Mouse (Mus musculus): ENCODE measurements around the gene Sec63. TPM values are rescaled to one million over a fixed set of nuclear protein-coding genes. Genes with fewer than 3 reads are reported as not detected.

The Sec63 gene
- polyA plus RNA-seq (2012; rRNA removed): 9.2 and 10.1 TPM in 2 replicates

DNA sequence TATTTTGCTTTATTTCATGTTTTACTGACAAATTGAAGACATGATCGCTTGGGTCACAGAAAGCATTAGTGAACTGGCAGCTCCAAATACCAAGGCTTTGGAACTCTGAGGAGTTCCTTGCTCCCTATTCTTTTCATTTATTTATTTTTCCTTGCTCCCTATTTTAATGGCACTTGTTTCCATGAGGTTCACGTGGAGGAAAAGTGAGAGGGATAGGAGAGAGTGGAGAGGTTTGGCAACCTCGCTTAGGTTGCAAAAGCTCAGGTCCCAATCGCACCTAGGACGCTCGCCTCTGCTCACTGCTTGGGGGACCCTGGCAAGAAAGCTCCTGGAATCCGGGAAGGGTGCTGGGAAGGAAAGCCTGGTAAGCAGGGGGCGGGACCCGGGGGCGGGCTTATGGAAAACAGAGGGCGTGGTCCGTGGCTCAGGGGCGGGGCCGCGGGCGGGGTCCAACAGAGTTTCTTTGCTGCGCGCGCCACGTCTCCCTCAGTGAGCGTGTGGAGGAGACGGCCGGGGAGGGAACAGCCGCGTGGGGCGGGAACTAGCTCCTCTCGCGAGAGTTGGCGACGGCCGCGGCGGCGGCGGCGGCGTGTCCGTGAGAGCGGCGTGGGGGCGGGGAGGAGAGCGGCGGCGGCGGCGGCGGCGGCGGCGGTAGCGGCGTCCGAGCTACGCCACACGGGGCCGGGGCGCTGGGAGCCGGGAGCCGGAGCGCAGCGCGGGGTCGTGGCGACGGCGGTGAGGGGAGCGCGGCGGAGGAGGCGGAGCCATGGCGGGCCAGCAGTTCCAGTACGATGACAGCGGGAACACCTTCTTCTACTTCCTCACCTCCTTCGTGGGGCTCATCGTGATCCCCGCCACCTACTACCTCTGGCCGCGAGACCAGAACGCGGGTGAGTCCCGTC is at the start of gene Sec63:
TSS of gene Sec63 (plus strand) at position 498 of the 902 bp plus-strand sequence.
- DNase-seq (ENCODE audit: low read depth, low spot score): peak; percentile 90
- WGBS: 1% methylated on average over 81 of the region's 81 CpGs

- DNase-seq (ENCODE audit: low read depth, low spot score): no peak
- WGBS: 14% methylated on average over 9 of the region's 9 CpGs
Observed at GRCm38 (mm10) chr10:42714676-42715075, 46.6 kb upstream of the Sec63 start.

- peak; percentile 68 for DNase-seq (ENCODE audit: low read depth, low spot score)
- 18% methylated on average over 19 of the region's 19 CpGs for WGBS
Observed at GRCm38 (mm10) chr10:42715366-42716035, 45.8 kb upstream of the Sec63 start.

- DNase-seq (ENCODE audit: low read depth, low spot score): no peak
- WGBS: 93% methylated on average over 5 of the region's 5 CpGs
Observed at GRCm38 (mm10) chr10:42722116-42722515, 39.2 kb upstream of the Sec63 start.

- 36% methylated on average over 13 of the region's 13 CpGs for WGBS
- DNase-seq (ENCODE audit: low read depth, low spot score): peak; percentile 79
Observed at GRCm38 (mm10) chr10:42723275-42724232, 37.7 kb upstream of the Sec63 start.

DNA sequence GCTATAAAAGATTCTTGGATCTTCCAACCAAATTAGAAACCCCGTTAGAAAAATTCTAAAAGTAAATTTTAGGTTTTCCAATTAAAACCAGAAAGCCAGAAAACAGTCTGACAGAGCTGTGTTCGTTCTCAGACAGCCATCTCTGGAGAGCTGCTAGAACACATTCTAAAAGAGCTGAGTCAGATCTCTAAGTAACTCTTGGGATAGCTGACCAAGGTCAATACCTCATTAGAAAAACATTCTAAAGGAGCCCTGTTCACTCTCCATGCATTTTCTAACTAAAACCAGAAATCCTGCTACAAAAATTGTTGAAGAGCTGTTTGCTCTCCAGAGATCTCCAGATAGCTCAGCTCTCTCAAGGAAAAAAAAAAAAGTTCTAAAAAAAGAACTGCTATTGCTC is 31.7 kb upstream of the Sec63 start:
- DNase-seq (ENCODE audit: low read depth, low spot score): no peak
- 46% methylated on average over 2 of the region's 2 CpGs for WGBS

DNA sequence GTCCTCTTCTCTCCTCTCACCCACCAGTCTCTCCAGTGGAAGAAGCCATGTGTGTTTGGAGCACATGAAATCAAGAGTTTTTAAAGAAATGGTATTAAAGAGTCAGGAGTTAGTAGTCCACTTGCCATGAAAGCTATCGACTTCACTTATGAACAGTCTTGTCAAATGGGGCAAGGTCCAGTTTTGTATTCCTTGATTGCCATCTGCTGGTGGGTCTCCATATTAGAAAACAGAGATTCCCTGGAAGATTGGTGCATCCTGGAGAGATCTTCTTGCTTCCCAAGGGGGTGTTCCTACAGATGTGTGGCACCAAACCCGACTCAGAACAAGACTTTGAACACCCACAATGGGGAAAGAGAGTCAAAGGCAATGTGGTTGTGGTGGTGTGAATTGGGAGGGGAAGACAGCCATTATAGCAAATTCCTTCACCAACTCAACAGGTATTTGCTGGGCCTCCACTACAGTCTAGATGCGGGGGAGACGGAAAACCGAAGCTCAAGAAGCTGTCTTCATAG is 26.7 kb upstream of the Sec63 start:
- WGBS: 51% methylated on average over 5 of the region's 5 CpGs
- no peak for DNase-seq (ENCODE audit: low read depth, low spot score)

- 20% methylated on average over 10 of the region's 10 CpGs for WGBS
- DNase-seq (ENCODE audit: low read depth, low spot score): no peak
Observed at GRCm38 (mm10) chr10:42751813-42752212, 9.5 kb upstream of the Sec63 start.

DNA sequence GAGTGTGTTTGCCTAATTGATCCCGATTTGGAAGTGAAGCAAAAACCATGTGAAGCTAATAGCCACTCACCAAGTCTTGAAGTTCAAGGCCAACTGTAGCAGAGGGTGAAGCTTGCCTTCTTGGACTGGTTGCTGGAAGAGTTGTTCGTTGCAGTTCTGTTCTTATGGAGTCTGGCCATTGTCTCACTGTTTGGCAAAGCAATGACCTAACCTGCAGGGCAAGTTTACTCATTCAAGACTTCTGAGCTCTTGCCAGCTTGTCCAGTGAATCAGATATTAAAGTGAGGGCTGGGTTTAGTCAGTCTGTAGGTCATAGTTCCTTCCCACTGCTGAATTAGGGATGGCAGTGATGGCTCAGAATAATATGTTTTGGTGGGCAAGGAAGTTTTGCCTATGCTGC is 7.0 kb upstream of the Sec63 start:
- 31% methylated on average over 2 of the region's 2 CpGs for WGBS
- DNase-seq (ENCODE audit: low read depth, low spot score): no peak

- DNase-seq (ENCODE audit: low read depth, low spot score): no peak
- 78% methylated on average over 4 of the region's 4 CpGs for WGBS
Observed at GRCm38 (mm10) chr10:42759741-42760140, 1.6 kb upstream of the Sec63 start.

DNA sequence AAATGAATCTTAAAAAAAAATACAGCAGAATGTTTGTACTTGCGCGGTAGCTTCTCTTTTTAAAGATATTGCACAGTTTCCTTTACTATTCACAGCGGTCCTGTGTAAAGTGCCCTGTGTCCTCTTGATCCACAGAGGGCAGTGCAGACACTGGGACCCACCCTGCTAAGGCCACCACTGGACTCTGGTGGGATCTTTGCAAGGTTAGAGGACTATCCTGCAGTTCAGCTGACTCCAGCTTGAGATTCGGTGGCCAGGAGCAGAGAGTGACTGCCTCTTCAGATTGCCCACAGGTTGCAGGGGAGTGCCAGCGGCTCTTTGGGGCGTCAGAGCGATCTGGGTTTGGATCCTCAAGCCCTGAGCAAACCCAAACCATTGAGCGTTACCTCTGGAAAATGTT is 967 bp upstream of the Sec63 start:
- DNase-seq (ENCODE audit: low read depth, low spot score): no peak
- 64% methylated on average over 8 of the region's 8 CpGs for WGBS

DNA sequence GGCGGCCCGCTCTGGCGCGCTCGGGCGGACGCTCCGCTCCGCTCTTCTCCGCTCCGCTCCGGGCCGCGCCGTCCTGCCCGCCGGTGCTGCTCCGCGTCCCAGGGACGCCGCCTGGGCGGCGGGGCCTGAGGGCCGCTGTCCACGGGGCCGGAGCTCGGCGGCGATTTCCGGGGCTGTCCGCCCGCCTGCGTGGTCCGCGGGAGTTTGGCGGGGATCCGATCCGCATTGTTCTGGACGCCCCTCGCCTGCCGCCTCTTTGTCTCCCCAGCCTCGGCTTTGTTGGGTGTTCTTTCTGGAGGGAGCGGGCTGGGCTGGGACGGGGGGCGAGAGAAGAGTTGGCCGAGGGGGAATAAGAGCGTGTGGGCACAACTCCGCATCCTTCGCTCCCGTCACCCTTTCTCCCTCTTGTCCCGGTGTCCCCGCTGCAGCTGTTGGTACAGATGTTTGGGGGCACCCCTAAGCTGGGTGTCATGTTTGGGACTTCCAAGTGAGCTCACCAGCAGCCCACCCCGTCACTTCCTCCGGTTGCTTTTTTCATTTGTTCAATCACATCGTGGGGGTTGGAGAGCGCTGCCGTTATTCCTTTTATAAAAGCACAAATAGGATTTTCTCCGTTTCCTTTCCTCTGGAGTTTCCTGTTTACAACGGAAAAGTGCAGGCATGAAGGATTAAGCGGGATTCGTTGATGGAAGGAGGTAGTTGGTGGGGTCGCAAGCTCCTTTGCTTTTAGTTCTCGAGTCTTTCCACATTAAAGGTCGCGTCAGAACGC is 789 bp downstream of the Sec63 start:
- DNase-seq (ENCODE audit: low read depth, low spot score): no peak
- under 1% methylated on average over 66 of the region's 66 CpGs for WGBS

DNA sequence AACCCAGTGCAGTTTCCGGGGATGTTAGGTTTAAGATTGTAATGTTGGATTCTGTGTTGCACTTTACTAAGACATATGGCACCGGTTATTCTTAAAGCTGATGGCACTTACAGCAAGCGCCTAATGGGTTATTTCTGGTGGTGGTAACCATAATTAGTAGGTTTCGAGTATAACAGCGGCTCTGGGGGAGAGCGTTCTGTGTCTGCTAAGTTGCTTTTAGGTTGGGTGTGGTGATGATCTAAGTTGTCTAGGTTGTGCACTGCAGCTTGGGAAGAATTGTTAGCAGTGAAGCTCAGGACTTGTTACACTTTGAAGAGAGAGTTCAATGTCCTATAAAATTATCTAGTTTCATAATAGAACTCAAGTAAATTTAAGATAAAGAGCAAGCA is 1.4 kb downstream of the Sec63 start:
- DNase-seq (ENCODE audit: low read depth, low spot score): no peak
- 0% methylated on average over 6 of the region's 6 CpGs for WGBS

- 34% methylated on average over 4 of the region's 4 CpGs for WGBS
- no peak for DNase-seq (ENCODE audit: low read depth, low spot score)
Observed at GRCm38 (mm10) chr10:42763246-42763645, 1.9 kb downstream of the Sec63 start.

DNA sequence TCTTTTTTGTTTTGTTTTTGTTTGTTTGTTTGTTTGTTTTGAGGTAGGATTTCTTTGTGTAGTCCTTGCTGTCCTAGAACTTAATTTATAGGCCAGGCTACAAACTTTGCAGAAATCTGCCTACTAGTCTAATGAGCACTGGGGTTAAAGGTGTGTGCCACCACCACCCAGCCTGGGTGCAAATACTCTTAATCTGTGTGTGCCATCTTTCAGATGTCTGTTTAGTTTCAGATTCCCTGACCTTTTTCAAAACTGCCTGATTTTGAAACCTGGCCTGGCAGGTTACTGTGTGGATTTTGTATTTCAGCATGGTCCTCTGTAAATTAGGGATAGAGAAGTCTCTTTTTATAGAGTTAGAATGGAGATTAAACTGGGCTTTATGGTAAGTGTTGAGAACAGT is 4.0 kb downstream of the Sec63 start:
- no peak for DNase-seq (ENCODE audit: low read depth, low spot score)

DNA sequence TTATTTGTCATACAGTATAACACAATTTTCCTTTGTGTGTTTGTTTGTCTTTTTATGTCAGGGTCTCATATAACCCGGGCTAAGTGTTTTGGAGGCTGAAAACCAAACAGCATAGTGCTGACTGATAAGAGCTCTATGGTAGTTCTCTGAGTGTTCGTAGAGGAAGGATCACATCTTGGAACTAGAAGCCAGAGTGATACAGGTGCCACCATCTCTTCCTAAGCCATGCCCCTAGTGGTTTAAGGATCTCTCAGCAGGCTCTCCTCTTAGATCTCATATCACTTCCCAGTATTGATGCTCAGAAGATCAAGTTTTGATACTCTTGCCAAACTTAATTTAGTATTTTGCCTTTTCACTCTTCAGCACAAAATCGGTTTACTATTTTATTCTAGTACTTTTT is 14.2 kb downstream of the Sec63 start:
- no peak for DNase-seq (ENCODE audit: low read depth, low spot score)
- WGBS: 69% methylated on average over 3 of the region's 3 CpGs

DNA sequence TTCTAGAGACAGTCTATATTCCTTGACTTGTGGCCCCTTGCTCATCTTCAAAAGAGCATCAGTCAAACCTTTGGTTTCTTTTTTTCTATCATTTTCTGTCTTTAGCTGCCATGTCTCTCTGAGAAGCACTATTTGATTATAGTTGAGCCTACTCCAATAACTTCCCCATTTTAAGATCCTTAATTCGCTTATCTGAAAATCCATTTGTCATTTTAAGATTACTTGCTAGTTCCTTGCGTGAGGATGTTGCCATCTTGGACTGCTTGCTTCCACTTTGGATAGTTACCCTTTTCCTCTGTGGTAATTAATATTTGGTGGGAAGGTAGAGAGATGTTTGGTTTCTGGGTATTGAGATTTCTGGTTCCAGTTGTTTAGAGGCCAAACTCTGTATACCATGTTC is 19.5 kb downstream of the Sec63 start:
- WGBS: 91% methylated on average over 2 of the region's 2 CpGs
- DNase-seq (ENCODE audit: low read depth, low spot score): no peak

GRCm38 (mm10) chr10:42781672-42782071 is 20.4 kb downstream of the Sec63 start:
- no peak for DNase-seq (ENCODE audit: low read depth, low spot score)
- 20% methylated on average over 3 of the region's 3 CpGs for WGBS

- WGBS: 90% methylated on average over 3 of the region's 3 CpGs
- no peak for DNase-seq (ENCODE audit: low read depth, low spot score)
Observed at GRCm38 (mm10) chr10:42800922-42801321, 39.6 kb downstream of the Sec63 start.
